Mouse (Mus musculus): Measurements from ENCODE around the gene Scn5a.

Scn5a gene

DNA sequence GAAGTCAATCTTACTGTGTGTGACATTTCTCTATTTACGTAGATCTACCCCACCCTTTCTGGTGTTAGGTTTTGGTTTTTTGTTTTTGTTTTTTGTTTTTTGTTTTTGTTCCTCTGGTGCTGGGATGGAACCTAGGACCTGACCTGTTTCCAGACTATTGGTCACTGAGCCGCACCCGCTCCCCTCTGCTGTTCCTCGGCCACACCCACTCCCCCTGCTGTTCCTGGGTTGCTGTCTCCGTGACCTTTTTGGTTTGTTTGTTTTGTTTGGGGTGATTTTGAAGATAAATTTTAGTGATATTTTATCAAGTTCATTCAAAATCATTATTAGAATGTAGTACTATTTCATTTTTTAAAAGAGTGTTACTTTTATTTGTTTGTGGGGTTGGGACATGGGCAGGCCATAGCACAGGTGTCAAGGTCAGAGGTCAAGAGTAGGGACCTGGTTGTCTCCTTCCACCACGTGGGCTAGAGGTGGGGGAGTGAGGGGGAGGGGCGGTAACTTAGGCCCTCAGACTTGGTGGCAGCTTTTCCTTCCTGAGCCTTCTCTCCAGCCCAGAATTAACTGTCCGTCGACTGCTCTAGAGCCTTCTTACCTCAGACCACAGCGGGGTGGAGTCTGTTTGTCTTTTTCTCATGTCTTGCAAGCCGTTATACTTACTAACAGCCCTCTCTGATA, 73.7 kb downstream of the Scn5a start:
- DNase-seq (ENCODE audit: low spot score in 2 of 2), result no peak

DNA sequence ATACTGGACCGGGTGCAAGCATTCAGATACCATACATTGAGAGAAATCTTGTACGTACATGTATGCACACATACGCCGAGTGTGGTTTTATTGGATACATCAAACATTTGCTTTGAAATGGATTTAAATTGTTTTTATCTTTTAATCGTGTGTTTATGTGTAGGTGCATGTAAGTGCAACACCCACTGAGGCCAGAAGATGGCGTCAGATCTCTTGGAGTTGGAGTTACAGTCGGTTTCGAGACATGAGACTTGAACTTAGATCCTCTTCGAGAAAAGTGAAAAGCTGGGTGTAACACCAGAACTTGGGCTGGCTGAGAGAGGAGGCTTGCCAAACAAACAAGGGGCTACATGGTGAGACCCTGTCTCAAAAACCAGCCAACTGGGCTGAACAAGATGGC, 75.2 kb downstream of the Scn5a start:
- DNase-seq (ENCODE audit: low spot score in 2 of 2), result no peak

DNA sequence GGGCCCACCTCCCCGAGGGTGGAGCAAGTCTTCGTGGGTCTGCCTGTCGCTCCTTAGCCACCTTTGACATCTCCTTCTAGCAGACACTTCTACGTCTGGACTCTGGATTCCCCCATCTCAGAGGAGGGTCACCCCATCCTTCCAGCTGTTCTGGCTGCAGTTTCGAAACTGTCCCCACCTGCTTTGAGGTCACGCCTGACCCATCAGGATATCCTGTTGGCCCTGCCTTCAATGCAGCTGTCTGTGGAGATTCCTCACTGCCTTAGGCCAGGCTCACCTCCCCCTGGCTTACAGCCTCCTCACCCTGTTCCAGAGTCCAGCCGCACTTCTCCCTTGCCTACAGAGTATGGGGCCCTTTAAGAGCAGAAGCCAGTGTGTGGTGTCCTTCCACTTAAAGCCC, 79.9 kb downstream of the Scn5a start:
- DNase-seq (ENCODE audit: low spot score in 2 of 2), result no peak

DNA sequence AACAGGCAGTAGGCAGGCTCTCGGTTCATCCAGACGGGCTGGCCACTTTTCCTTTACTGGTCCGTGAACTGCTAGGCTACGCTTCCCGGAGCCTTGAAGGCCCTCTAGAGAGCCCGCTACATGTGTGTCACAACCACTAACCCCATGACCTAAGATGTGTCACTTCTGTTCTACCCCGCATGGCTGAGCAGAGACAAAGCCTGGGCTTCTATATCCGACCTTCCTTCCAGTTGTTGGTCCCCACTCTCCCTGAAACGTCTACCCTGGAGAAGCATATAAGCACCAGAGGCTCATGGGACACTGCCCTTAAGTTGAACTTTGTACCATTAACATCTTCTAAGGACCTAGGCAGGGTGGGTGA, 80.6 kb downstream of the Scn5a start:
- no peak for DNase-seq (ENCODE audit: low spot score in 2 of 2)

DNA sequence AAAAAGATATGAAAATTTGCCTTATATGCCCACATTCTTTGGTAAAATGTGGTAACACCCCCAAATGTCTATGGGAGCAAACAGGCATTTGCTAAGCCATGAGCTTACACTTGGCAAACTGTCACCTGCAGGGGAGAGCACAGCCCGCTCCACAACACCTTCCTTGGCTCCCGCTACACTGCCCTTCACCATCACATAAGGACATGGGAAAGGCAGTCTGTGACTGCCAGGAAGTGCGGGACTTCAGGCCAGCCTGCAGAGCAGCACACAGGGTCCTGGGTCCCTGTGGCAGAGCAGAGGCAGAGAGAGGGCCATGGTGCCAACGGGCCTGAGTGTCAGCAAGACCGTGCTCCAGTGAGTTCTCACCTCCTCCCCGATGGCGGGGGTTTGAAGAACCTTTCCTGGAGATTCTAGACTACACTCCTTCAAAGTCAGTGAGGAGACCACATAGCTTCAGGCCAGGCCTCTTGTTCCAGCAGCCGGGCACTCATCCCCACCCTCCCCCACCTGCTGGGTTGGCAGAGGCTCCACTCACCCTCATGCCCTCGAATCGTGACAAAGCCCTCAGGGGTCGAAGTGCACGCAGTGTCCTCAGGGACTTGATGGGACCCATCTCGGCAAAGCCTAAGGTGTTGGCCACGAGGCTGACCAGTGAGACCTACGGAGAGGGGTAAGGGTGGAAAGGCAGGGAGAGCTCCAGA, 81.1 kb downstream of the Scn5a start:
- no peak for DNase-seq (ENCODE audit: low spot score in 2 of 2)

DNA sequence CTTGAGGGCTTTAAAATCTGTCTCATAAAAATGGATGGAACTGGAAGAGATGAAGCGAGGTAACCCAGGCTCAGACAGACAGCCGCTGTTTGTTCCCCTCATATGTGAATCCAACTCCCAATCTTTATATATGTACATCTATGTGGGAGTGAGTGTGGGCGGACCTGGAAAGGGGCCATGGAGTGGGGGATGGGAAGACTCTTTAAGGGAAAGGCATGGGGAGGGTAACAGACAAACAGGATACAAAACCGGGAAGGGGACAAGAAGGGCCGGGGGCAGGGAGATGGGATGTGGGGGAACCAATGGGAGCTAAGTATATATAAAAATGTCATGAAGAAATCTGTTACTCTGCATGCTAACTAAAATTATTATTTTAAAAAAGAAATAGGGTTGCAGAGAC, 81.9 kb downstream of the Scn5a start:
- DNase-seq (ENCODE audit: low spot score in 2 of 2), result no peak

DNA sequence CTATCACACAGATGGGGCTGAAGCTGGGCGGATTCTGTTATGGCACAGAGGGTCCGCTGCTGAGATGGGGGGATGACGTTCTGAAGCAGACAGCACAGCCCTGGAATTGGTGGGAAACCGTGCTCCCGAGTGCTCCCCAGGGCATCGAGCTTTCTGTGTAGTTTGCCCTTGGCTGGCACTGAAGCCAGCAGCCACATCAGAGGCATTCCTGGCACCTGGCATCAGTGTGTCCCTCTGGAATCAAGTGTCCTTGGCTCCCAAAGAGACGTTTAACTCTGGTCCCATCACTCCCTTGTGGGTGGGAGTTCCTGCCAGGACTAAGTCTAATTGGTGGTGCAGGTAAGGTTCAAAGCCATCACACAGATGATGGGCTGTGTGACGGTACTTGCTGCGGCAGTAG, 82.5 kb downstream of the Scn5a start:
- DNase-seq (ENCODE audit: low spot score in 2 of 2), result no peak

DNA sequence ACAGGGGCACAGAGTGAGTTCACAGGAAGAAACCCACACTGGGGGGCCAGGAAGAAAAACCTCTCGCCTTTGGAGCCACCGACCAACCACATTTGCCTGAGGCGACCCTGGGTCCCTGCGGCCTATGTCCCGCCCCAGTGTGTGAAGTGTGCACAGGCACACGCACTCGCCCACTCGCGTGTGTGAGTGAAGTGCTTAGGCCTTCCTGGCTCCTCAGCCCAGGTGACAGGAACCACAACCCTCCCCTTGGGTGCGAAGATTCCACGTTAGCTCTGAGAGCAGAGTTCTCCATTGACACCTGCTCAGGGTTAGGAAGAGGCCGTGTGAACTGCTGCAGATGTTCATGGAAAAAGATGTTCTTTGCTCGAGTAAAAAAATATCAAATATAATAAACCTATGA, 93.9 kb downstream of the Scn5a start:
- no peak for DNase-seq (ENCODE audit: low spot score in 2 of 2)

DNA sequence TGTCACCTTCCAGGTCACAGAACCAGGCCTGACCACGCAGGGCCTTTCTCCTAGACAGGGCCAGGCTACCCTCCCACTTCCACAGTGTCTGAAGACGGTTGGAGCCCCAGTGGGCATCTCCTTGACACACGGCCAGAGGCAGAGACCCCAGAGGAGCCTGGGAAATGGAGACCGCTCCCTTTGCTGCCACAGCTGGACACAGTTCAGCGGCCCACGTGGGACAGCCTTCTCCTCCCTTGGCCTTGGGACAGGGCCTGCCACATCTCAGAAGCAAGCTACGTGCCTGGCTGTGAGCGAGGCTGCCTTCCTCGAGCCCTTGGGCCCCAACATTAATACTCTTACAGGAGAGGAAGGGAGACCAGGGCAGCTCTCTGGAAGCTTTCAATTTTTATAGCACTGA, 94.4 kb downstream of the Scn5a start:
- DNase-seq (ENCODE audit: low spot score in 2 of 2), result no peak

DNA sequence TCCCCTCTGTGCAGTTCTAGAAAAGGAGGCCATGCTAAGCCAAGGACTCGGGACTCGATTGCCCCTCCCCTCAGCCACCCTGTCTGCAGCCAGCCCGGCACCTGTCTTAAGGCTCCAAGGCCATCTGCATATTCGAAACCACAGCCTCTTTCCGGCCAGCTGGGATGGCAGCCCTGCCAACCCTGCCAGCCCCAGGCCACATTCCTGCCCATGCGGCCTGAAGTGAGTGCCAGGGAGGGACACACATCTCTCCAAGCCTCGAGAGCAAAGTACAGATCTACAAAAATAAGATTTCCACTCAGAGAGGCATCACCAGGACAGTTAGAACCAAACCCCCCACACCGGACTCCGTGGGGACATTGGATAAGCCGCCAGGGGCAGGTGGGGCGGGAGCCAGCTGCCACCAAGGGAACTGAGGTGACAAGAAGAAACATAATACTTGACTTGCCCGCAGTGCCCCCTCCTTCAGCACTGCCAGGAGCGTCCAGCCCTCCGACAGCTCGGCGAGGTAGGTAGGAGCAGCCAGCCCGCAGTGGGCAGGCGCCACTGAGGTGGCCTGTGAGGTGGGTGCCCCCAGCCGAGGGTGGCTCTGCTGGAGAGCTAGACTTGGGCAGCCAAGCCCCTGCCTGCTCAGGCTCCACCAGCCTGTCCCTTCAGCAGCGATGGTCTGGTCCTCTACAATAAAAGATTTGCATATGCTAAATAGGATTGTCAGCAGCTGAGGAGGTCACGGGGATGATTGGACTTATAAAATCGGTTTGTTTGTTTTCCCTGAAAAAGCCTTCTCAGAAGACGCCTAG, 95.1 kb downstream of the Scn5a start:
- DNase-seq (ENCODE audit: low spot score in 2 of 2), result no peak

DNA sequence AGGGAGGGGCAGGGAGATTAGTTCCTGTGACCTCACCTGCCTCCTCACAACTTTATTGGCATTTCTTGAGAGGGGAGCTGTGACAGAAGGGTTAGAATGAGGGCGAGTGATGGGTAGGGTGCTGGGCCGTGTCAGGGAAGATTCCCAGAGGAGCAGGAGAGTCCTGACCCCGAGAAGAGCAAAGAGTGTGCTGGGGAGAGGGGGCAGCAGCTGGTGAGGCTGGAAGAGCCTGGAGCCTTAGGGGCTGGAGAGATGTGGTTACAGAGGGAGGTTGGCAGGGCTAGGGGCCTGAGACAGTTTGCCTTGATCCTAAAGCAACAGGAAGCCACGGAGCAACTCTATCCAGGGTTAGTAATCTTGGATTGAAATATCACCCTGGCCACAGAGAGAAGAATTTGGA, 97.2 kb downstream of the Scn5a start:
- no peak for DNase-seq (ENCODE audit: low spot score in 2 of 2)

DNA sequence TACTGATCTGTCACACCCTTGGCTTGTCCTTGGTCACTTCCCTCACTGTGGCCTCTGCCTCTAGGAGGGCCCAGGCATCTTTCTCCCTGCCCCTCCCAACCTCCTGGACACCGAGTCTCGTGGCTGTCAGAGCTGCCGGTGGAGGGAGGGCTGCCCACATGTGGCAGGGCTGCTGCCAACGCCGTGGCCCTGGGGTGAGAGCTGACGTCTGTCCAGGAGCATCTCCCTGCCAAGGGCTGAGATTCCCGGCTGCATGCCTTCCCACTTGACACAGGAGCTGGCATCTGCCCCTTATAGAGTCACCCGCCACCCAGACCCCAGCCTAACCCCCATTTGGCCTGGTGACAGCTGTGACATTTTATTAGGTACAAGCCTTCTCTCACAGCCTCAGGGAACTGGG, 99.5 kb downstream of the Scn5a start:
- DNase-seq (ENCODE audit: low spot score in 2 of 2), result no peak

DNA sequence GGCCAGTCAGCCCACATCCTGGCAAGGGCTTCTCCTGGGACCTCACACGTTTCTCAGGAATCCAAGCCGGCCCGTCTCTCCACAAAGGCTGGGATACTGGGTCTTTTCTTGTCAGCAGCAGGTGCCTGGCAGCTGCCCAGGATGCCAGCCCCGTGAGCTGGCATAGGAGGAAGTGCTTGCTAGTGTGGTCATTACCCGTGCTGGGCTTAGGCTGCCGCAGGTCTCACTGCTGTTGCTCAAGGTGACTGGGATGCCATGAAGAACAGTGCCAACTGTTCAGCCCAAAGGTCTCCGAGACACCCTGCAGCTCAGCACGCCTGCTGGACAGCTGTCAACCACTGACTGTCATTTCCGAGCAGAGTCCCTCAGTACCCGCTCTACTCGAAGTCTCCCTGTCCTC, 100.5 kb downstream of the Scn5a start:
- DNase-seq (ENCODE audit: low spot score in 2 of 2), result no peak

DNA sequence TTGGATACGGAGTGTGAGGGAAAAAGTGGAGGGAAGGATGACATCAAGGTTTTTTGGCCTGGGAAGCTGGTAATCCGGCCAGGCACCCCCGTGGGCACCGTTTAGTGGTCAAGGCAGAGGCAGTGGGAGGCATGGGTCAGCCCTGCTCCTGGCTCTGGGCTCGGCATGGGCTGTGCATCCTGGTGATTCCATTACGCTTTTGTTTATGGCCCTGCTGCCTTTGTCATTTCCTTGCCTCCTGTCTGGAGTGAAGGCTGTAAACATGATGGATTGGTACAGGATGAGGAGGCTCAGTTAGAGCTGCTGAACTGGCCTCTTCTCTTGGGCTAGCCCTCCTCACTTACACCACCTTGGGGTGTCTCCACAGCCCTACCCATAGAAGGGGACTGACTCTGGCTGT, 101.1 kb downstream of the Scn5a start:
- DNase-seq (ENCODE audit: low spot score in 2 of 2), result no peak

DNA sequence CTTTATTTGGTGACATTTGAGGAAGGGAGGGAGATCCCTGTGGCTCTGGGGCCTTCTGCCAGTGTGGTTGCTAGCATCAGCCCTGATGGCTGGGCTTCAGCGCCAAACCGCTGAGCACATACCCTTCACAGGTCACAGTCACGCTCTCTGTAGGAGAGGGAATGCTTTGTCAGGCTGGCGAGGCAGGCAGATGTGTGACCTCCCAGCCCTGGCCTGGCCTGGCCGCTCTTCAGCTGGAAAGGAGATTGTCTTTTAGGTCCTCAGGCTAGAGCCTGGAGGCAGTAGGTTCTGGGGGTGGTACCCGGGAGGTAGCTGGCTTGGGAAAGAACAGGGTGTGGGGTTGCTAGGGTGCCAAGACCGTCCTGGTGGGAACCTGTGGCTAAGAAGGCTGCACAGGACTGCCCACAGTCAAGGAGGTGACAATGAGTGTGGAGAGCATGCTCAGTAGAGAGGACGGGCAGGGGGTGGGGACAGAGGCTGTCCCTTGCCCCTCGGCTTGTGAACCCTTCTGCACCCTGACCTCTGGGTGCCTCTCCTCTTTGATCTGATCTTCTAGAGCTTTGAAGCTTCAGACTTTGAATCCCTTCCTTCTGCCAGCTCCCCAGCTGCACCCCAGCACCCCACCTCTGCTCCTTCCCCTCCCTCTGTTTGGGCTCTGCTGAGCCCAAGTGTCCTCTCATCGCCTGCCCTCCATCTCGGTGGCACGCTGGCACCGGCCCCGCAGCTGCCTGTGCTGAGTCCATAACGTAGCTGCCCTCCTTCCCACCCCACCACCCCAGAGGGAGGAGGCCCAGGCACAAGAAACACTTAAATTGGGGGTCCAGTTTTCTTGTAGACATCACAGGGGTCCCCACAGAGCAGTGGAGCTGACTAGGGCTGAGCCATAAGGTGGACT, 103.9 kb downstream of the Scn5a start:
- no peak for DNase-seq (ENCODE audit: low spot score in 2 of 2)

DNA sequence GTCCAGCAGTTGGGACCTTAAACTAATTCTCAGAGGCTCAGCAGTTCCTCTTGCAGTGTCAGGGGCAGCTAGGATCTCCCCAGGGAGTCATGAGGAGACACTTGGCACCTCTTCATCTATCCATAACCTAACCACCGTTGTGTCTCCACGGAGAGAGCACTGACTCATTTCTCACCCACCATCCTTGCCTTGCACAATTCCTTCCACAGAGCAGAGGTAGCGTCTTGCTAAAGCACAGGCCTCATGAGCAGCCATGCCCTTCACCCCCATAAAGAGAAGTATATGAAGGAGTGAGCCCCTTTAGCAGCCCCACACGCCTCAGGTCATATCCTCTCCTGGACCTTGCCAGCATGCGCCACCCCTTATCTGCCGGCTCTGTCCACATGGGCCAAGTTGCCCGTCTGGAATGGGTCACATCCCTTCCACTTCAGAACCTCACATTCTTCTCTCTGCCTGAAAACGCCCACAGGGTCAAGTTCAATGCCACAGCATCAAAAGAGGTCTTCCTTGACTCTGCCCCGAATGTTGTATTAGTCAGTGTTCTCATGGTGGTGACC, 105.1 kb downstream of the Scn5a start:
- no peak for DNase-seq (ENCODE audit: low spot score in 2 of 2)

DNA sequence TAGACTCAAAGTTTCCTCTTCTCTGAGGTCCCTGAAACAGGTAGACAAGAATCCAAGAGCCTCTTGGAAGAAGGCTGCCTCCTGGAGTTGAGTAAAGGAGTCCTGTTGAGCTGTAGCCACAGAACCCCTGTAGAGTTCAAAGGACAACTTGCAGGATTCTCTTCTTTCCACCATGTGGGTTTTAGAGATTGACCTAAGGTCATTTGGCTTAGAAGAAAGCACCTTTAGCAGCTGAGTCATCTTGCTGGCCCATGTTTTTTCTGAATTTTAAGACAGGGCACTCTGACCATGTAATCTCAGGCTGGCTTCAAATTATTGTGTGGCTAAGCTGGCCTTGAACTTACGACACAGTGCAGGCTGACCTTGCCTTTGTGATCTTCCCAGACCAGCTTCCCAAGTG, 105.8 kb downstream of the Scn5a start:
- DNase-seq (ENCODE audit: low spot score in 2 of 2), result no peak

DNA sequence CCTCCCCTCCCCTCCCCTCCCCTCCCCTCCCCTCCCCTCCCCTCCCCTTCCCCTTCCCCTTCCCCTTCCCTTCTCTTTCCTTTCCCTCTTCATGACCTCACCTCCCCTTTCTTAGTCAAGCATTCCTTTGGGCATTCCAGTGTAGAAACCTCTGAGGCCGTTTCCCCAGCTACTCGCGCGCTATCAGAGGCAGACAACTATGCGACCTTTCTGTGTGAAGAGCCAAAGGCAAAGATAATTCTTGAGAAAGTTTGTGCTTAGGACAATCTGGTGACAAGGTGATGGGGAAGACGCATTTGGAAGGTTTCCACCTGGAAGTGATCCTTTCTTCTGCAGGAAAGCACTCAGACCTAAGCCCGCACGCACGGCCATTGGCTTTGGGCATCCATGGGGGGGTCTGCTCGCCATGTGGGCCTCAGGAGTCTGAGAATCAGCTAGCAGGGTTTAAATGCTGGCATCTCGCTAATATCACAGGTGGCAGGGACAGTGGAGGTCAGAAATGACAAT, 106.4 kb downstream of the Scn5a start:
- no peak for DNase-seq (ENCODE audit: low spot score in 2 of 2)

DNA sequence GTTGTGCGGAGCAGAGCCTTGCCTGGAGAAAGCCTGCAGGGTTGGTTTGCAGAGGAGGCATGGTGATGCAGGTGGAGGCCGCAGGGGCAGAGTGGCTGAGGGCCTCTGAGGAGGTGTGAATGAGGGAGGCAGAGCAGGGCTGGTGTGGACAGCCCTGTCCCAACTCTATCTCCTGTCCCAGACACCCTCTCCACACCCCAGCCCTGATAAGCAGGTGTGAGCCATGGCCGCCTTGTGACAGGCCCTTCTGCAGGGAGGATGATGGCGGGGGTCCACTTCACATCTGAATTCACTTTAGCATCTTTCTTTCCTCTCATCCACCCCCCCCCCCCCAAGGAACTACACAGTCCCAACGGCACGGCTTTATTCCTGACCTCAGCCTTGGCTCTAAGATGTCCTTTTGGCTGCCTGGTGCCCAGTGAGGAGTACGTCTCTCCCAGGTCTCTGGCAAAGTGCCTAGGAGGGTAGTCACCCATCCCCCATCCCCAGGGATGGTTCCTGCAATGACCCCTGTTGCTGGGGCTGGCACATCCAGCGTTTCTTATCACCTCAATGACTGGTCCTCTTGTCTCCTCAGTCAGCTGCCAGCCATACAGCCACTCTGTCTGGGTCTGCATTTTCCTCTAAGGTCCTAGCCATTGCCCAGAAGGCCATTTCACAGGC, 109.0 kb downstream of the Scn5a start:
- no peak for DNase-seq (ENCODE audit: low spot score in 2 of 2)

DNA sequence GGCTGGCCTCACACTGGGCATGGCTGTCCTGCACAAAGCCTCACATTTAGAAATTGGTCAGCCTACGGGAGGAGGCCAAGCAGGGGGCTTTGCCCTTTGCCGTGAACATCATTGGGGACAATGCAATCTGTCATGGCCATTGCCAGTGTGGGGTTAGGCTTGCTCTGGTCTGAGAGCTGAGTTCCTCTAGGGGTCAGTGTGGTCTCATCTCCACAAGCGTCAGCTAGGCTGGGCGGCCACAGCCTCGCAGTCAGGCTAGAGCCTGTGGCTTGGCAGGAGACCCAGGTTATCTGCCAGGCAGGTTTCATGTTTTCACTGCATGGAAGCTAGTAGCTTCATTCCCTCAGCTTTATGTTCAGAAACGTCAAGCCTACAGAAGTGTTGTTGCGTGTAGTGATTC, 113.2 kb downstream of the Scn5a start:
- no peak for DNase-seq (ENCODE audit: low spot score in 2 of 2)

DNA sequence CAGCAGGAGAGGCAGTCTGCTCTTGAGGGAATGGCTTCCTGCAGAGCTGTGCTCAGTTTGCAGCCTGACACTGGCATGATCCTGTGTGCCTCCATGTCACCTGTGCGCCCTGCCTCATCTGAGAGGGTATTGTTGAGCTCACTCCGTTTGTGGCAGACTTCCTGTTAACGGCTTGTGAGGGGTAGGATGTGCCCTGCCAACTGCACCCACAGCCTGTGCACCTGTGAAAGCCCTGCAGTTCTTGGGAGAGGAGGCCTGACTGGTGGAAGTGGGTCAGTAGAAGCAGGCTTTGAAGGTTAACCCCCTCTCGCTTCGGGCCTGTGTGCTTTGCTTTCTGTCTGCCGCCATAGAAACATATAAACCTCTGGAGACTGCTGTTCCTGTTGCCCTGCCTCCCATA, 113.8 kb downstream of the Scn5a start:
- DNase-seq (ENCODE audit: low spot score in 2 of 2), result no peak

All from natural killer cell, adult 2 months (primary cell).